Mouse (Mus musculus): ENCODE results near the gene Mgll. TPM values are rescaled to one million over a fixed set of nuclear protein-coding genes. Genes with fewer than 3 reads are reported as not detected.

Gene Mgll
- total RNA-seq, 2 experiments from 2014 or later, result 83.6 to 88.1 TPM

DNA sequence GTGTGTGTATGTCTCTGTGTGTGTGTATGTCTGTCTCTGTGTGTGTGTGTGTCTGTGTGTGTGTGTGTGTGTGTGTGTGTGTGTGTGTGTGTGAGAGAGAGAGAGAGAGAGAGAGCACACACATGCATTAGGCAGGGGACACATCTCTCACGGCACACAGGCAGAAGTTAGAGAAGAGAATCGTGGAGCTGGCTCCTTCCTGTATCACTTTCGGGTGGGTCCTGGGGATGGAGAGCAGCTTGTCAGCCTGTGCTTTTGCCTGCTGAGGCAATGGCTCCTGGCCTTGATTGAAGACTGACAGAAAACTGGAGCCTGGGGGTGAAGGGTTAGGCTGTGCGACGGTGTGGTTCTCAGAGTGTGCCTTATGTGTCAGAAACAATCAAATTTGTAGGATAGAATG is 8.2 kb upstream of the Mgll start:
- no peak for DNase-seq (ENCODE audit: low spot score in 2 of 2)

DNA sequence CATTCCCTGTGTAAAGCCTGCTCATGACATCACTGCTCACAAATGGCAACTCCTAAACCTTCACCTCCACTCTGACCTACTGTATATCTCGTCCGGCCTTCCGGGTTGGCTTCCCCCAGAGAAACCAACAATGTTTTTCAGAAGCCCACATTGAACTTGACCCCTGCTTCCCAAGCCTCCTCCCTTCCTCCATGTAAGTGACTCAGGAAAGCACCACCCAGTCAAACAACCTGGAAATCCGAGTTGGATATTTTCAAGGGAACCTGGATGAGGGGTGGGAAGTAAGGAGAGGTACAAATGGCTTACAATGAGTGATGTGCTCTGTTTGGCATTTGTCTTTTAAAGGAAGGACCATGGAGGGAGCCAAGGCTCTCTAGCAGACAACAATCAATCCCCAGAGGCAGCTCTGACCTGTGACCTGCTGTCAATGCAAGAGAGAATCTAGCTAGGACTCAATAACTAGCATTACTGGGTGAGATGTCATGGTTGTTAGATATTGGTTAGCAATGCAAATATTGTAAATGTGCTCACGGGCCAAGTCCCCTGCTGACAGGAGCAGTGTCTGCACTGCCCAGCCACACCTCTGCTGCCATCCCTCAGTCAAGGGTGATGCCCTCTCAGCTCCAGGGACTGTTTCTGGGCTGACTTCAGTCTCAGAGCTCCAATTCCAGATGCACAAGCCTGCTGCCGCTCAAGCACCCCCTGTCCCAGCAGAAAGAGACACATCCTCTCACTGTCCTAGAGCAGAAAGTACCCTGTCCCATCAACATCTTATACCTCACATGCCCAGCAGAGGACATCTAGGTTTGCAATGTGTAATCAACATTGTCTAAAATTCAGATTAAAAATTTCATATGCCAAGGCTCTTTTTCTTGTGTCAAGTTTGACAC is 6.8 kb upstream of the Mgll start:
- DNase-seq (ENCODE audit: low spot score in 2 of 2), result no peak

DNA sequence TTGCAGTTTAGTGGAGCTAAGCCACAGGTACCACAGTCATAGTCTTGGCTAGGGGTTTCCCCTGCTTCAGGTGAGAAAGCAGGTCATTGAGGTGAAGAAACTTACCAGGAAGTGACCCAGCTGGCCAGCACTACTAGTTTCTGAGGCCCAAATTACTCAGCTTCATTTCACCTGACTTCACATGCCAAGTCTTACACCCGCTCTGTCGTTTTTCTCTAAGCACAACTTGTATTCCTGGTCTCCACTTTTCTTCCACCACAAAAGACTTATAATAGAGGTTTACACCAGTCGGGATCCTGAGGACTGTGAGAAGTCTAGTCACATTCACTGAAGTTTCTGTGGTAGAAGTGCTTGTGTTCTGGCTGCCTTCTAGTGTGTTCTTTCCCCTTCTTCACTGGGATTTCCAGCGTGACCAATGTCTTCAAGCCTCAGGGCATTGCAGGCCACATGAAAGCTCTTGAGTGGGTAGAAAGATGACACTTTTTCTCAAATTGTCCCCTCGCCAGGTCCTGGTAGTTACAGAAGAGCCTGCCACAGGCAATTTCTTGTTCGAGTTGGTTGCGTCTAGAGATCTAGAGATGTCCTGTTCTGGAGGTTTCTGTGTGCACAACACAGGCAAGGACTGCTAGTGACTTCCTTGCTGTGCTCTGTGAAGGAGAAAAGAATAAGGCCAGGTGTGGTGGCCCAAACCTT is 6.0 kb upstream of the Mgll start:
- DNase-seq (ENCODE audit: low spot score in 2 of 2), result no peak

DNA sequence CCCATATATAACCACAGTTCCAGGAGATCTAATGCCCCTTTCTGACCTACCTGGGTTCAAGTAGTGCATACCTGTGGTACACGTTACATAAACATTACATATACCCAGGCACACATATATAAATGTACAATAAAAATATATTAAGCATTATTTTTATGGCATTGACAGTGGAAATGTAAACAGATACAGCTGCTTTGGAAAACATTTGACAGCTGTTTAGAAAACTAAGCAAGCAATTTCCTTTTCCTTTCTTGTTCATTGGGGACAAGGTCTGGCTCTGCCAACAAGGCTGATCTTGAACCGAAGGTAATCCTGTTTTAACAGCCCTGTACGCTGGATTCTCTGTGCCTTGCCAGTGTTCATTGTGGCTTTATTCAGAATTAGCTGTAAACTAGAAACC is 3.2 kb upstream of the Mgll start:
- DNase-seq (ENCODE audit: low spot score in 2 of 2), result no peak

DNA sequence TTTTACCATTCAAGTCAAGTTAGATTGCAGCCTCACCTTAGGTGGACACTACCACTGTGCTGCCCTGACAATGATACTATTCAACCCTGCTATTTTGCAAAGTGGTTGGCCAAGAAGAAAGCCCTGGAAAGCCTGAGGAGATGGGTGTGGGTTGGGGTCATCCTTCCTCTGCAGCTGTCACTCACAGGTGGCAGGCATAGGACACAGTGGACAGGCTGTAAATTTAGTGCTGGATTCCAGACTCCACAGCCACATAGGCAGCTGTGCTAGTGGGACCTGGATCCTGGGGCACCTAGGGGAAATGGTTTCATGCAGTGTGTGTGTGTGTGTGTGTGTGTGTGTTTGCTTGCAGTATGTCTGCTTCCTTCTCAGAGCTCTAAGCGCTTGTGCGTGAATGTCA is 1.3 kb upstream of the Mgll start:
- no peak for DNase-seq (ENCODE audit: low spot score in 2 of 2)

DNA sequence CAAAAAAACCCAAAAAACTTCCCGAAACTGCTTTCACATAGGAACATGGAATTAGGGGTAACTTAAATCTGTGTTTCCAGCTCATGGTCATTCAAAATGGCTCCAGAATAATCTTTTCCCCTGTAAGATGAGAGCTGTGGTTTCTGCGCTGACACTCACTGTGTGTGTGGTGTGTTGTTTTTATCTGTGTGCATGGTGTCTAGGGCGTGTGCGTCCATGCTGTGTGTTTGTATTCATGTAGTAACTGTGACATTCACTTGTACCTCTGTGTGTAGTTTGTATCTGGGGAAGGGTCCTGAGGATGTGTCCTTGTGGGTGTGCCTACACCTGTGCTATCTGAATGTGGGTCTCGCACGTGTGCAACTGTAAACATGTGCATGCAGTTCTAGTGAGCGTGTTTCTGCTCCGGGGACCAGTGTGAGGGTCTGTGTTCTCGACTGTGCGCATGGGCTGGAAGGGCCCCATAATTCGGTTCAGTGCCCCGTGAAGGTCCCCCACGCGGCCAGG is 353 bp upstream of the Mgll start:
- DNase-seq (ENCODE audit: low spot score in 2 of 2), result no peak

DNA sequence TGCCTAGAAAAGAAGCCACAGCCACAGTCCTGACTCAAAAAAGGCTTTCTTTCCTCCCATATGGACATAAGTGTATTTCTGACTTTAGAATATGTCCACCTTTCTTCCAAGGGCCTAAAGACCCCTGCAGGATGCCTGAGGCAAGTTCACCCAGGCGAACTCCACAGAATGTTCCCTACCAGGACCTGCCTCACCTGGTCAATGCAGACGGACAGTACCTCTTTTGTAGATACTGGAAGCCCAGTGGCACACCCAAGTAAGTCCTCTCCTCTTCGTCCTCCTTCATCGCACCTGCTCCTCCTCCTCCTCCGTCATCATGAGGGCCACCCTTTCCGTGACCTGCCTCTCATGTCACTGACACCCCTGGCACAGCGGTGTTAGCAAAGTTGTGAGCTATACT is 1.4 kb downstream of the Mgll start:
- no peak for DNase-seq (ENCODE audit: low spot score in 2 of 2)

DNA sequence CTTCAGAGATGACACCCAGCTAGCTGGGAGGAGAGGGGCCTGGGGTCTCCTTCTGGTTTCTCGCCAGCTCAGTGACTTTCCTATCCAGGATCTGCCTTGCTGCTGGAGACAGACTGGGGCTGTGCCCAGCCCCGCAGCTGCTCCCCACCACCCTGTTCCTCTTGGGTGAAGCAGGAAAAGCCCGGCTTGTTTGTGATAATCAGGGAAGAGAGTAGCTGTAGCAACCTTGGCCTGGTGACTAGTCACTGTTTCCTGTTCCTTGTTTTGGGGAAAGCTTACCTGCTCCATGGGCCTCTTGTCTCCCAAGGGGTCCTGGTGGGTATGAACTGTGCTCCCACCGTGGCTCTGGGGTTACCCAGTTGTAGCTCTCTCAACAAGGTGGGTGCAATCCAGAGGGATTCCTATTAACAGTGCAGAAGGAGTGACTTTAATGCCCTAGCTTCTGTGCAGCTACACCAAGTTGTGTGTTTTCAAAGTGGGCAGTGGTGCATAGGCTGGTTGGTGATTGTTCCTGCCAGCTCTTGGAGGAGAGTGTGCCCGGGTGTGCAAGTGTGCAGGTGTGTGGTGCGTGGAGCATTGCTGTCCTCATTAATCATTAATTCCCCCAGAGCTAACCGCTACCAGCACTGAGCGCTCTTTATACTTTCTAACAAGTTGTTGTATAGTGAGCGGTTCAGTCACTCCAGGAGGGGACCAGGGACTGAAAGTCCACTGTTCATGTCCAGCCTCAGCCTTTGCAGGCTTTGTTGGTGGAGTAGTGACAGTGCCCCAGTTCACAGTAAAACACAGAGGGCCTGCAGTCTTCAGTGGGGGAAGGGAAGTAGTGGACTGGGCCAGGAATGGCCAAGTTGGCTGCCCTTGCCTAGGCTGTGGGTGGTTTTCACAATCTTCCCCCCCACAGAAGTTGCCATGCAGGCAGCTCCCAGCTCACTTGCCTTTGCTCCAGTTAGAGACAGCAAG is 2.3 kb downstream of the Mgll start:
- DNase-seq (ENCODE audit: low spot score in 2 of 2), result no peak

DNA sequence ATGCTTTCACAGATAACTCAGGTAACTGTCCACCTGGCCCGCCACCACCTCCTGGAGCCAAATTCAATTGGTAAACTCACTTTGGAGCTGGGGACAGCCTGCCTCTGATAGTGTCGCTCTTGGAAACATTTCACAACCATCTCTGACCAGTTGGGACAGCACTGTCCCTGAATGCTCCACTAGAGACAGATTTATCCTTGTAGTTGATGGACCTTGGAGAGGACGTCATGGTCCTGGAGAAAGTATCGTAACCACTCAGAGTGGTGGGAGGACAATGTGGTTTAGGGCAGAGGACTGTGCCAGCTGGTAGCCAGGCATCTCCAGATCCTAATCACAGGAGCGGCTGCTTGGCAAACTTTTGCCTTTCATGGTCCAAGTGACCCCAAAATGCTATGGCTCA is 3.3 kb downstream of the Mgll start:
- no peak for DNase-seq (ENCODE audit: low spot score in 2 of 2)

DNA sequence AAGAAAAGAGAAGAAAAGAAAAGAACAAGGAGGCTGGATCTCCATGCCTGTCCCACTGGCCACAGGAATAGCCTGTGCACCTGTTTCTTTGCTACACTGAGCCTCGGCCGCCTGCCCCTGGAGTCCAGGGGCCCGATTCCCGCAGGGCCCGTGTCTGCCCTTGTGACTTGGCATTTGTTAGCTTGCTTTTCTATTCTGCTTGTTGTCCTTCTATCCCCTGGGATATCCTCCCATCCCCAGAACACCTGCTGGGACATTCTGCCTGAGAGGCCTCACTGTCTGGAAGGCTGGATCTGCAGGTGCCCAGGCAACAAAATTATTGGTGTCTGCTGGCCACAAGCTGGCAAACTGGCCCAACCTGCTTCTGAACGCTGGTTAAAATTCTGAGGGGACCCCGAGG is 3.8 kb downstream of the Mgll start:
- DNase-seq (ENCODE audit: low spot score in 2 of 2), result no peak

DNA sequence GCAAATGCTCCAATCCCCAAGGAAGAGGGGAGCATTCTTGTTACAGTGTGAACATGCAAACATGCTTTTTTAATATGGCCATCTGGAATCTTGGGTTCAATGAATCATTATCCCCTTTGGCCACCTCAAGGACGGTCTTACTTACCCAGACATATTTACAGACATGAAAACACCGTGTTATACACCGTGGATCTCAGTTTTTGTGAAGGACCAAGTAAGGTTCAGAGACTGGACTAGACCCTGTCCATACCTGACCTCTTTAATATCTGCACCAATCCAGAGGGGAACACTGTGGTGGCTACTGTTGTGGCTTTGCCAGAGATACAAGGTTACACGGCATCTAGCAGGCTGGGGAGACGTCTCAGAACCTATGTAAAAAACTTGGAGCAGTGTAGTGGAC is 4.3 kb downstream of the Mgll start:
- DNase-seq (ENCODE audit: low spot score in 2 of 2), result no peak

DNA sequence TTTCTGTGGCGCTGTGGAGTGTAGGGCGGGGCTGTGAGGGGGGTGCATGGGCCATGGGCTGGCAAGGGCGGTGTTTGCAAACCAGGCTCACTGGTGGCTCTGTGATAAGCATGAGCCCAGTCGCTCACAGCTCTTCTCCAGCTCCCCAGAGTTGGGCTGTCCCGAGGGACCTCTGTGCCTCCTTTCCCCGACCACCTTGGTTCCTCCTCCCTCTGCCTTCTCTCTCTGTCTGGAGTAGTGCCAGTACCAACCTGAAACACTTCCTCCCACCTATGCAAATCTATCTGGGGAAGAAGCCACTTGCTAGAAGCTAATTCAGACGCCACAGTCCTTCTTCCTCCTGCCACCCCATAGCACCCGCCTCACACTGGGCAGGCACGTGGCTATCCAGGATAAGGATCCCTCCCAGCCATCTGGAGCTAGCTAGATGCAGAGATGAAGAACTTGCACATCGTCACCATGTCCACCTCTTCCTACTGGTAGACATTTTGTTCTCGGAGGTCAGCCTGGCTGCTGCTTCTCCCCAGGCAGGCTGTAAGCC is 7.1 kb downstream of the Mgll start:
- DNase-seq (ENCODE audit: low spot score in 2 of 2), result no peak

DNA sequence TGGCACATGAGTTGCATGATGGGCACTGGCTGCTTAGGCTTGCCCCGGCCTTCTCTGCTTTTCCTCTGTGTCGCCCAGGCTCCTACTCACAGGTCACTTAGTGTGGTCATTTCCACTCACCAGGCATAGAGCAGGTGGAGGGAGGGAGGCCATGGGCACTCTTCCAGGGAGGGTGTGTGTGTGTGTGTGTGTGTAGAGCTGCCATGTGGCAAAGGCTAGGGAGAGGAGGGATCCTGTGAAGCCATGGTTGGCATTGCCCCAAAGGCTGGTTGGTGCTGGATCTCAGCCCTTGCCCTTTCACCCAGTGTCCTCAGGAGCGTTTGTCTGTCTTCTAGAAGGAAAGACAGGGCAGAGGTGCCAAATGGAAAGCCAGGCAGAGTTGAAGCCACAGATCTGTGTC is 7.8 kb downstream of the Mgll start:
- no peak for DNase-seq (ENCODE audit: low spot score in 2 of 2)

DNA sequence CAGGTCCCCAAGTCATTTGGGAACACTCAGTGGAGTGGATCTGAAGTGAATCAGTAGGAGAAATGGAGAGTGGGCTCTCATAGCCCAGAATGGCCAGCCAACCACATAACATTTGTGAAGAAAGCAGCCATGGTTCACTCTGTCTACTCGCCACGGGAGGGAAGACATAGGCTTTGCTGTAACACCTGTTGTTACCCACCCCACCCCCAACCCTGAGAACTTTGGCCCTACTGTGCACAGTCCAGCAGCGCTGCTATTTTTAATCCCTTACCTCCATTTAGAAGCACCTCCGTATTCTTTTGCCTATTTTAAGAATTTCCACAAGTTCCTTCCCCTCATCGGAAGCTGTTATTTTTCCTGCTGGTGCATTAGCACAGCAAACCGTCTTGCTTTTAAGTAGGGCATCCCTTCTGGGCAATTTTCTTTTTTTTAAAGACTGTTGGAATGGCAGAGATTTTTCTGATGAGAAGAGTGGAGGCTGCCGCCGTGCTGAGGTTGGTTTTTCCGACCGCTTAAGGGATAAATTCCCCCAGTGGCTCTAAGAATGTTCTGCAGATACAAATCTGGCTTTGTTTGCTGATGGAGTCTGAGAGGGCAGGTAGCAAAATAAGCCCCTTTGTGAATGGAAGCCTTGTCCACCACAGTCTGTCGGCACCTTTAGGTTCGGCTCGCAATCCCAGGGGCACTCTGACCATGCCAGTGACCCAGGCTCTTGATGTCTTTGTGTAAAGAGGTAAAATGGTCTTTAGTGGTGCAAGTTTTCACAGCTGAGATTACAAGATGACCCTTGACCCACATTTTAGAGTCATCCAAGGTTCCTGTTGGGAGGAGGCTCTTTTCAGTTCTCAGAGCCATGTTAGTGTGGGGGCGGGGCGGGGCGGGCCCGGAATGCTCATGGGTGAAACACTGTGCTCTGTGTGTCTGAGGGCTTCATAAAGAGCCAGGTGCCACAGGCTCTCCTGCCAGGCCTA is 8.7 kb downstream of the Mgll start:
- no peak for DNase-seq (ENCODE audit: low spot score in 2 of 2)

DNA sequence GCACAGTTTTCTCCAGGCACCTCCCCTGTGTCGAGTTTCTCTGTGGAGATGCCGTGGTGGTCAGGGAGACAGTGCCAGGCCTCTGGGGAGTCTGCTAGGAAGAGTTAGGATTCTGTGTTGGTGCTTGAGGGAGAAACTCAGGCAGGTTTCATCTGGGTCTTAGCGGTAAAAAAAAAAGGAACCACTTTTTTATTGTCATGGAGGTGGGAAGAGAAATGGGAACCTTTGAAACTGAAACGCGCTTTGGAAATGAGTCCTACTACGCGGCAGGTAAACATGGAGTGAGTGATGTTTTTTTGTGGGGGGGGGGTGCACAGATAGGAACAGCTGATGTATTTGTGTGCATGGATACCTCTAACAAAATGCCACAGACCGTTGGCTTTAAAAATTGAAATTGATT is 12.1 kb downstream of the Mgll start:
- DNase-seq (ENCODE audit: low spot score in 2 of 2), result no peak

DNA sequence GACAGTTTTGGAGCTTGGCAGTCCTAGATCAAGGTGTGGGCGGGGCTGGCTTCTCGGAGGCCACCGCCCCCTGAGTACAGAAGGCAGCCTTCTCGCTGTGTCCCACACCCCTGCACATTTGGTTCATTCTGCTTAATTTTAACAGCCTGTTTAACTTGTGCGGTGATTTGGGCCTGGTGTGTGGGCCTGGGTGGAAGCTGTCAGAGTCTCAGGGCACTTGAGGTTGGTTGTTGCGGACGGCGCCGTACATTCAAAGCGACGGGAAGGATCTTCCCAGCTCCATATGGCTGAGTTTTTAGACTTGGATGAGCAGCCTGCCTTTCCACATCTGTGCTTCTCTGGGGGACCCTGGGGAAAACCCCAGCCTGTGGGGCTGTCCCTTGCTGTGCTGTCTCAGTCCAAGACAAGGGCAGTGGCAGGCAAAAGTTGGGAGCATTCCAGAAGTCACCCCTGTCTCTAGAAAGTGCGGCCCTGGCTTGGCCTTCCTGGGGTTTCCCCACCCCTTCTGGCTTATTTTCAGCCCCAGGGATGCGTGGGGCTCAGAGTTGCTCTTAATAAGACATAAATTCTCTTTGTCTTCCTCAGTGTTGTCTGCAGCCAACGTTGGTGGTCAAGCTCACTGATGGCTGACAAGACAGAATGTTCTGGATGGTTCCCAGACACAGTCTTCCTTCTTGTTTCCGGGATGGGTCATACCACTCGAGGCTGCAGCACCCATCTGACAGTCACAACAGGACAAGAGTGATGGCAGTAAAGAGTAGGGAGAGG is 12.7 kb downstream of the Mgll start:
- no peak for DNase-seq (ENCODE audit: low spot score in 2 of 2)

DNA sequence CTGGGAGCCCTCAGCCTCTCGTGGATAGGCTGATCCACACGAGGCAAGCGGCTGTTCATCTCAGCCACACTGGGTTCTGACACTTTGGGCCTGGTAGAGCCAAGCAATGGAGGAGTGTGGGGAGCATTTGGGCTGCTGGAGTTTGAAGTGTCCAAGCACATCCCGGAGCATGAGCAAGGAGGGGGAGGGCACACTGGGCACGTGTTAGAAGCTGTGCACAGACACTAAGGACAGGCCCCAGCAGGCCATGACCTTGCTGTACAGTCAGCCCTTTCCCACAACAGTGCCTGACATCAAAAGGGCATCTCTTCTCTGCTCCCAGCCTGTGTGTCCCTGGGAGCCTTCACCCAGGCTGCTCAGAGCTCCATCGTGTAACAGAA is 13.3 kb downstream of the Mgll start:
- DNase-seq (ENCODE audit: low spot score in 2 of 2), result no peak

DNA sequence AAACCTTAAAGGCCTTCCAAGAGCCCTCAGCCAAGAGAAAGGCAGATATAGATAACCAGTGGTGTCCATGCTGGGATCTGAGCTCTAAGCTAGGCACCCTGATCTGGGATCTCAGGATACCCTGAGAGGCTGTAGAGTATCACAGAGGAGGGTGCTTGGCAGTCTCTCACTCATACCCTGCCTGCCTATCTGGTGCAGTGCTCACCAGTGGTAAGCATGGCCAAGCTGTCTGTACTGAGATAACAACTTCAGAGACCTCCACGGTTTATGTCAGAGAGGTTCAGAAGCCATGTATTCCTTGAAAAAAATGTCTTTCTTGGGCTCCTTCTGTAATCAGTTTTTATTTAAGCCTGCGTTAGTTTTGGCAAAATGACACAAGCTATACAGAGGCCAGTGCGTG is 16.8 kb downstream of the Mgll start:
- no peak for DNase-seq (ENCODE audit: low spot score in 2 of 2)

DNA sequence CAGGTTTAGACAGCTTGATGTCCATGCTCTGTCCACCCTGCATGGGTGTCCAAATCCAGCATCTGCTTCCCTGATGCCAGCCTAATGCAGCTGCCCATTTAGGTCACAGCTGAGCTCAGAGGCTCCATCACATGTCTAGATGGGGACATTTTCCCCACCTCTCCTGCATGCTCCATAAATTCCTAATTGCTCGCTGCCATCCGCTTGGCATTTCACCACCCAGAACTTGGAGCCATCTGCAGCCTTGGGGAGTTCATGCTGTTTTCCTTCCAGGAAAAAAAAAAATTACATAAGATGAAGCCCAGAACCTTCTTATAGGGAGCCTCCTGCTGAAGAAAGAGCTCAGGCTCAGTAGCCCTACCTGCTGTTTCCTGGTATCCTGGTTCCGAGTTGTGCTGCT is 17.6 kb downstream of the Mgll start:
- no peak for DNase-seq (ENCODE audit: low spot score in 2 of 2)

All from adrenal gland, postnatal 4 days (tissue).